Mouse (Mus musculus): Measurements from ENCODE around the gene Rftn2.

The Rftn2 gene

GRCm38 (mm10) chr1:55123561-55123960 lies 103.0 kb downstream of the Rftn2 start:
- DNase-seq (ENCODE audit: low read depth): no peak

GRCm38 (mm10) chr1:55123046-55123445 lies 103.5 kb downstream of the Rftn2 start:
- no peak for DNase-seq (ENCODE audit: low read depth)

Data from fibroblast of lung, adult 2 months (primary cell).